Mouse (Mus musculus) midbrain, embryonic 16.5 days (tissue): Measurements from ENCODE around the gene Tbc1d2b. TPM values are rescaled to one million over a fixed set of nuclear protein-coding genes. Genes with fewer than 3 reads are reported as not detected.

Experiments
- ATAC-seq: fragments of 200-750 bp; cut with Nextera tagmentation; 2 replicates; pipeline ENCODE4 v1.8.0; 2017; ENCODE audit warnings: moderate TSS enrichment
- H3K27ac ChIP-seq: fragments of 300-500 bp; sonication (generic); 2 replicates; pipeline ENCODE4 v1.5.1; 2014; ENCODE audit warnings: mild to moderate bottlenecking, low read length, mixed read lengths
- H3K27me3 ChIP-seq: fragments of 300-500 bp; sonication (generic); 2 replicates; pipeline ENCODE4 v1.6.1; 2014; ENCODE audit warnings: low read depth, low read length, mixed read lengths; ENCODE audit not compliant: control insufficient read depth, insufficient read depth
- H3K36me3 ChIP-seq: fragments of 300-500 bp; sonication (generic); 2 replicates; pipeline ENCODE4 v1.6.1; 2014; ENCODE audit warnings: mild to moderate bottlenecking, low read length, moderate library complexity, mixed read lengths; ENCODE audit not compliant: control insufficient read depth, insufficient read depth
- H3K4me1 ChIP-seq: fragments of 300-500 bp; sonication (generic); 2 replicates; pipeline ENCODE4 v1.6.1; 2014; ENCODE audit warnings: mild to moderate bottlenecking, low read length, mixed read lengths; ENCODE audit not compliant: control insufficient read depth, insufficient read depth
- H3K4me2 ChIP-seq: fragments of 300-500 bp; sonication (generic); 2 replicates; pipeline ENCODE4 v1.6.1; 2014; ENCODE audit warnings: mild to moderate bottlenecking, low read length, mixed read lengths
- H3K4me3 ChIP-seq: fragments of 300-500 bp; sonication (generic); 2 replicates; pipeline ENCODE4 v1.5.1; 2014; ENCODE audit warnings: low read depth, mild to moderate bottlenecking, low read length, moderate library complexity, mixed read lengths
- H3K9ac ChIP-seq: fragments of 300-500 bp; sonication (generic); 2 replicates; pipeline ENCODE4 v1.6.1; 2014; ENCODE audit warnings: low read depth, low read length, mixed read lengths
- H3K9me3 ChIP-seq: fragments of 300-500 bp; sonication (generic); replicated peaks from 2 replicates; pipeline ENCODE4 v1.6.1; 2014; ENCODE audit warnings: mild to moderate bottlenecking, low read length, mixed read lengths; ENCODE audit not compliant: control insufficient read depth, poor library complexity, severe bottlenecking
- WGBS: fragments of 180-500 bp; shearing (Covaris S2); extraction: QIAGEN DNeasy Blood & Tissue Kit; methylation state at CpG from one replicate; pipeline ENCODE4 v1.1.7; 2014; 5-methylcytosine and 5-hydroxymethylcytosine counted together
- polyA plus RNA-seq: library from polyadenylated mRNA; unstranded; fragments of >200 nt; fragmentation: Nextera tagmentation; extraction: Ambion mirVana; gene quantifications from 2 replicates; pipeline ENCODE4 v1.2.1, GENCODE M21; 2015

The Tbc1d2b gene
- polyA plus RNA-seq, 1 experiment from 2014 or later, result 7.3 TPM

GRCm38 (mm10) chr9:90293641-90294398 is 23.2 kb upstream of the Tbc1d2b start:
- no peaks in the 10 kb centered on the region for H3K36me3 ChIP-seq
- H3K4me1 ChIP-seq, result no peaks in the 10 kb centered on the region
- WGBS, result 76% methylated on average over 3 of the region's 3 CpGs
- no peak for ATAC-seq
- no peaks in the 10 kb centered on the region for H3K27me3 ChIP-seq
- H3K4me3 ChIP-seq, result no peak overlapping the region
- H3K9me3 ChIP-seq, result no peaks in the 10 kb centered on the region
- no peak overlapping the region for H3K27ac ChIP-seq
- no peak overlapping the region for H3K4me2 ChIP-seq
- no peak overlapping the region for H3K9ac ChIP-seq

DNA sequence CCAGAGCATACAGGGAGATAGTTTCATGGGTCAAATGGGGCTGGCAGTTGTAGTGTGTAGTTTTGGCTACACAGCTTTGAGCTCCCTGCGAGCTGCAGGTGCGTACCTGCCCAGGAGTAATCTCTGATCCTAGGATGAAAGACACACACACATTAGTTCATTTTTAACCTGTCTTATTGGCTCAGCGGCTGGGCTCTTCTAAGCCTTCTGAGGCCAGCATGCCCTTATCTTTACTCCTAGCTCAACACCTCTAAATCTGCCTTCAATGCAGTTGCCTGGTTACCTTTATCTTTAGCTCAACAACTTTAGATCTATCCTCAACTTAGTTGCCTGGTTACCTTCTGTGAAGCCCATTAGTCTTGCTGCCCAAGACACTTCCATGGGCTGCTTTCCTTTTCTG is 7.8 kb upstream of the Tbc1d2b start:
- no peaks in the 10 kb centered on the region for H3K9me3 ChIP-seq
- H3K4me1 ChIP-seq, result no peaks in the 10 kb centered on the region
- H3K9ac ChIP-seq, result no peak overlapping the region
- no peak overlapping the region for H3K4me3 ChIP-seq
- no peak overlapping the region for H3K27ac ChIP-seq
- no peak overlapping the region for H3K4me2 ChIP-seq
- ATAC-seq, result no peak
- no peaks in the 10 kb centered on the region for H3K36me3 ChIP-seq
- no peaks in the 10 kb centered on the region for H3K27me3 ChIP-seq
- WGBS, result 92% methylated on average over 3 of the region's 3 CpGs

DNA sequence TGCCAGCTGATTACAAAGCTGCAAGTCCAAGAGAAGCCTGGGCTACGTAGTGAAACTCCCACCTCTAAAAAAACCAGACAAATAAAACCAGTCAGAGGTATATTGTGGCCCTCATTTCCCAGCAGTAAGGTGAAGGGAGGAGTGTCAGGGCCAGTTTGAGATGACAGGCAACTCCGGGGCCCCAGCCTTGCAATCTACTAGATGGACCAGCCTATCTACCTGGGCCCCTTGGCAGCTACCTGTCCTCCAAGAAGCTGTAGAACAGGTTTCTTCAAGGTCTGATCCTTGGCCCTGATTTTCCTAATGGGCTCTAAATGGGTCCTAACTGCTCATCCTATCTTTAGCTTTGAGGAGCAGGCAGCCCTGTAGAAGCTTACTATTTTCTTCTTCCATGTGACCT is 7.3 kb upstream of the Tbc1d2b start:
- H3K4me3 ChIP-seq, result no peak overlapping the region

DNA sequence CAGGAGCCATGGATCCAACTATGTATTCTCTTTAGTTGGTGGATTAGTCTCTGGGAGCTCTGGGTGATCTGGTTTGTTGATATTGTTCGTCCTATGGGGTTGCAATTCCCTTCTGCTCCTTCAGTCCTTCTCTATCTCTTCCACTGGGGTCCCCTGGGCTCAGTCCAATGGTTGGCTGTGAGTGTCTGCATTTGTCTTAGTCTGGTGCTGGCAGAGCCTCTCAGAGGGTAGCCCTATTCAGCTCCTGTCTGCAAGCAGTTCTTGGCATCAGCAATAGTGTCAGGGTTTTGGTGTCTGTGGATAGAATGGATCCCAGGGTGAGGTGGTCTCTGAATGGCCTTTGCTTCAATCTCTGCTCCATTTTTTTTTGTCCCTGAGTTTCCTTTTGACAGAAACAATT is 6.2 kb upstream of the Tbc1d2b start:
- Histone ChIP-seq H3K27ac (no peak overlapping the region), H3K9me3 (no peaks in the 10 kb centered on the region), H3K36me3 (no peaks in the 10 kb centered on the region), H3K9ac (no peak overlapping the region), H3K27me3 (no peaks in the 10 kb centered on the region), H3K4me2 (no peak overlapping the region), H3K4me3 (no peak overlapping the region), H3K4me1 (no peaks in the 10 kb centered on the region)
- no peak for ATAC-seq
- WGBS, result 75% methylated on average over 1 of the region's 1 CpGs

More for the DNA sequence above, 7.3 kb upstream of the Tbc1d2b start:
- Histone ChIP-seq H3K4me1 (no peaks in the 10 kb centered on the region), H3K4me2 (no peak overlapping the region), H3K27ac (no peak overlapping the region), H3K9ac (no peak overlapping the region), H3K9me3 (no peaks in the 10 kb centered on the region), H3K36me3 (no peaks in the 10 kb centered on the region), H3K27me3 (no peaks in the 10 kb centered on the region)
- WGBS, result 93% methylated on average over 2 of the region's 2 CpGs
- ATAC-seq, result no peak

GRCm38 (mm10) chr9:90275906-90276305 is 5.3 kb upstream of the Tbc1d2b start:
- WGBS, result 89% methylated on average over 5 of the region's 5 CpGs
- H3K4me1 ChIP-seq, result 0 out of 2 replicates have a peak, but pooled peaks cover 2% of the 10 kb centered on the region
- no peaks in the 10 kb centered on the region for H3K36me3 ChIP-seq
- no peaks in the 10 kb centered on the region for H3K9me3 ChIP-seq
- no peak overlapping the region for H3K27ac ChIP-seq
- no peak overlapping the region for H3K4me3 ChIP-seq
- H3K27me3 ChIP-seq, result no peaks in the 10 kb centered on the region
- H3K4me2 ChIP-seq, result no peak overlapping the region
- no peak for ATAC-seq
- H3K9ac ChIP-seq, result no peak overlapping the region

DNA sequence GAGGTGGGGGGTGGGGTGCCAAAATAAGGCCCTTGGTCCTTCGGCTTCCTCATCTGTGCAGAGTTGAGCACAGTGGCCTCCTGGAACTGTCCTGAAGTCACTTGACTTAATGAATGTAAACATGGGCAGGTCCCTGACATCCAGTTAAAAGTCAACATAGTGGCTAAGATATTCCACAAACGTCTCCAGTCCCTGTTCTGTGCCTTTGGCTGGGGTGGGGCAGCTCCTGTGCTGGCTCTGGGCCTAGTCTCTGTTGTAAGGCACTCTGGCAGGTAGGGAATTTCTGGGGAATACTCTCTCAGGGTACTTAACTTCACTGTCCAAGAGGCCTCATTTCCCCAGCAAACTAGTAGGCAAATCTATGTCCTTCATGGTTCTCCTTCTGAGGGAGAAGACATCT is 4.9 kb upstream of the Tbc1d2b start:
- Histone ChIP-seq H3K36me3 (no peaks in the 10 kb centered on the region), H3K9ac (no peak overlapping the region), H3K4me1 (0 out of 2 replicates have a peak, but pooled peaks cover 2% of the 10 kb centered on the region), H3K9me3 (no peaks in the 10 kb centered on the region), H3K4me2 (no peak overlapping the region), H3K4me3 (no peak overlapping the region), H3K27me3 (no peaks in the 10 kb centered on the region), H3K27ac (no peak overlapping the region)
- no peak for ATAC-seq
- 77% methylated on average over 2 of the region's 2 CpGs for whole genome bisulfite sequencing

- Histone ChIP-seq H3K36me3 (no peaks in the 10 kb centered on the region), H3K27ac (no peak overlapping the region), H3K4me2 (no peak overlapping the region), H3K9ac (no peak overlapping the region), H3K4me1 (peaks cover 7% of the 10 kb centered on the region), H3K9me3 (no peaks in the 10 kb centered on the region), H3K27me3 (no peaks in the 10 kb centered on the region), H3K4me3 (no peak overlapping the region)
- ATAC-seq, result no peak
- WGBS, result 76% methylated on average over 3 of the region's 3 CpGs
Measured at GRCm38 (mm10) chr9:90274516-90274915, 3.9 kb upstream of the Tbc1d2b start.

DNA sequence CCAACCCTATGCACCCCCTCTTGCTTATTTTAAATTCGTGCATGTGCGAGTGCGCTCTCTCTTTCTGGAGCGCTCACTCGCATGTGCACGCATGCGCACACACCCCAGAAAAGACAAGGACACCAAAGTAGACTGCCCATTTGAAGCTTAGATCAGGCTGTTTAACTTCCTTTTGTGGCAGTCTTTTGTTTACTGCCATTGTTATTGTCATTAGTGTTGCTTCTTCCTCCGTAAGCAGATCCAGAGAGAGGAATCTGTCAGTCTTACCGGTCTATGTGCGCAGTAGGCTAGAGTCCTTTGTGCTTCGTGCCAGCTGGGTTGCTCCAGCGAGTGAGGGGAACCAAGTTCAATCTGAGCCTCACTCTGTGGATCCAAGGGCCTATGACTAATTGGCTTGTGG is 1.7 kb upstream of the Tbc1d2b start:
- Histone ChIP-seq H3K36me3 (no peaks in the 10 kb centered on the region), H3K4me2 (no peak overlapping the region), H3K4me1 (peaks cover 17% of the 10 kb centered on the region), H3K27ac (no peak overlapping the region), H3K27me3 (no peaks in the 10 kb centered on the region), H3K9me3 (no peaks in the 10 kb centered on the region), H3K4me3 (no peak overlapping the region), H3K9ac (no peak overlapping the region)
- ATAC-seq, result no peak
- 69% methylated on average over 12 of the region's 12 CpGs for WGBS

GRCm38 (mm10) chr9:90271541-90272090 is 1.0 kb upstream of the Tbc1d2b start:
- H3K27me3 ChIP-seq, result no peaks in the 10 kb centered on the region
- H3K9me3 ChIP-seq, result no peaks in the 10 kb centered on the region
- H3K4me3 ChIP-seq, result no peak overlapping the region
- WGBS, result 76% methylated on average over 5 of the region's 5 CpGs
- H3K4me1 ChIP-seq, result peaks cover 17% of the 10 kb centered on the region
- H3K27ac ChIP-seq, result no peak overlapping the region
- H3K36me3 ChIP-seq, result no peaks in the 10 kb centered on the region
- H3K9ac ChIP-seq, result no peak overlapping the region
- H3K4me2 ChIP-seq, result no peak overlapping the region
- ATAC-seq, result 0 out of 2 replicates have a peak, but pooled peaks have one; percentile 15
